Mouse (Mus musculus) cortical plate, adult 2 months (tissue): ENCODE results near the gene A530032D15Rik.
"Not testable (repeated sequence)": the region's sequence is repeated elsewhere in the genome, so short reads cannot be mapped to it uniquely, and the experiment has no call there.

ENCODE experiments used
- CTCF ChIP-seq: fragments of 200-500 bp; IDR thresholded peaks from 2 replicates; pipeline ENCODE4 v1.5.1; 2011; ENCODE audit warnings: mild to moderate bottlenecking, control low read depth, low read length; ENCODE audit not compliant: insufficient read depth; ENCODE audit errors: extremely low read depth
- POLR2A ChIP-seq: fragments of 200-500 bp; IDR thresholded peaks from 2 replicates; pipeline ENCODE4 v1.6.1; 2011; ENCODE audit warnings: mild to moderate bottlenecking, low read length, control low read depth; ENCODE audit not compliant: insufficient read depth; ENCODE audit errors: extremely low read depth

DNA sequence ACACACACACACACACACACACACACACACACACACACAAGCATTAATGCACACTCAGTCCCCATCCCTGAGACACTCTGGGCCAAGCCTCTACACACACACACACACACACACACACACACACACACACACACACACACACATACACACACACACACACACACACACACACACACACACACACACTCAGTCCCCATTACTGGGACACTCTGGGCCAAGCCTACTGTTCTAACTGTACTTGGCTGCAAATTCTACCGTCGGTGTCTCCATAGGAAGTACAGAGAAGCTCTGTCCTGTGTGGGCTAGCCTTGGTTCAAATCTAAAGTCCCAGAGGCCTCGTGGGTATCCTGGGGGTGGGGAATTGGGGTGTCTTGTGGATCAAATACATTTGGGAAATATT lies 1.2 kb upstream of the A530032D15Rik start:
- not testable (repeated sequence) for TF ChIP-seq CTCF, POLR2A
